Mouse (Mus musculus): Measurements from ENCODE around the gene Zfp217.

- no peak for TF ChIP-seq TAL1 (IDR thresholded peaks at IDR 0.05; ENCODE audit: low read length)
- TF ChIP-seq GATA1 (IDR thresholded peaks at IDR 0.05; ENCODE audit: low read length), result no peak
These were observed 13.7 kb downstream of the Zfp217 start for GRCm38 (mm10) chr2:170134026-170134690.

Data from erythroblast, embryonic 14.5 days (primary cell).